In genomic region chr3:137992366-137992765, GRCm38 (mm10) we compare ENCODE assay signal across 14 mouse cellular contexts. TPM values are rescaled to one million over a fixed set of nuclear protein-coding genes. Genes with fewer than 3 reads are reported as not detected.
DNase-seq lines count a peak whose midpoint lies in the region; ATAC-seq and TF ChIP-seq lines count a peak whose summit lies in the region.
"Had no signal": no experiment of that assay in that cellular context is flagged by ENCODE, and none has a peak within 500 bp of the region (broad histone marks: within the 10 kb centered on the region; RNA-seq: fewer than 3 reads in every experiment).

No protein-coding gene starts in this region.

- no peak for ATAC-seq in hindbrain, postnatal 0 days
- ATAC-seq in hindbrain, embryonic 11.5 days (ENCODE audit: low FRiP score): no peak
- no peak for ATAC-seq in G1E (ENCODE audit: extremely low read depth, insufficient number of reproducible peaks, low FRiP score, poor library complexity, severe bottlenecking)
- peak; percentile 77 for ATAC-seq in megakaryocyte, adult 5-6 weeks (ENCODE audit: poor library complexity, severe bottlenecking)
- ATAC-seq in neural tube, embryonic 15.5 days (ENCODE audit: low FRiP score): no peak

- no peak overlapping the region for H3K4me3 ChIP-seq in hindbrain, postnatal 0 days (ENCODE audit: low read length)
- H3K4me3 ChIP-seq in hindbrain, embryonic 11.5 days (ENCODE audit: low read depth, low read length): no peak overlapping the region
- no peak overlapping the region for H3K4me3 ChIP-seq in G1E (ENCODE audit: low read depth, low read length)
- H3K4me3 ChIP-seq in heart, embryonic 10.5 days: no peak overlapping the region
- H3K4me3 ChIP-seq in neural tube, embryonic 15.5 days (replicated peaks): no peak overlapping the region
- H3K4me3 ChIP-seq: forebrain, embryonic 12.5 days; hindbrain, embryonic 12.5 days; limb, embryonic 13.5 days had no signal

- WGBS in hindbrain, postnatal 0 days: 81% methylated on average over 5 of the region's 5 CpGs
- 78% methylated on average over 5 of the region's 5 CpGs for WGBS in hindbrain, embryonic 11.5 days
- 82% methylated on average over 5 of the region's 5 CpGs for WGBS in heart, embryonic 10.5 days
- 80% methylated on average over 5 of the region's 5 CpGs for WGBS in neural tube, embryonic 15.5 days

- H3K4me2 ChIP-seq in hindbrain, postnatal 0 days (ENCODE audit: low read depth, low read length): no peak overlapping the region
- H3K4me2 ChIP-seq in hindbrain, embryonic 11.5 days (replicated peaks; ENCODE audit: low read depth, low read length): no peak overlapping the region
- H3K4me2 ChIP-seq in neural tube, embryonic 15.5 days: no peak overlapping the region
- H3K4me2 ChIP-seq: forebrain, embryonic 12.5 days; hindbrain, embryonic 12.5 days; limb, embryonic 13.5 days had no signal

- DNase-seq in hindbrain, postnatal 0 days (ENCODE audit: low spot score): no peak
- DNase-seq in hindbrain, embryonic 11.5 days (ENCODE audit: low spot score): no peak
- peak; percentile 57 for DNase-seq in 3T3-L1 (ENCODE audit: low read depth, low spot score)
- no peak for DNase-seq in G1E (ENCODE audit: low spot score)
- no peak for DNase-seq in urinary bladder, adult 18-20 months (ENCODE audit: low spot score in 2 of 2)
- no peak for DNase-seq in heart, embryonic 10.5 days (ENCODE audit: low spot score)
- DNase-seq: kidney, postnatal 4 days; right cerebral cortex, postnatal 4 days had no signal

- H3K9ac ChIP-seq in hindbrain, postnatal 0 days (replicated peaks; ENCODE audit: low read length): no peak overlapping the region
- H3K9ac ChIP-seq in hindbrain, embryonic 11.5 days (ENCODE audit: low read depth, low read length): no peak overlapping the region
- no peak overlapping the region for H3K9ac ChIP-seq in neural tube, embryonic 15.5 days (replicated peaks)
- H3K9ac ChIP-seq: forebrain, embryonic 12.5 days; hindbrain, embryonic 12.5 days; limb, embryonic 13.5 days had no signal

- no peaks in the 10 kb centered on the region for H3K4me1 ChIP-seq in hindbrain, postnatal 0 days (ENCODE audit: insufficient read depth, low read length)
- H3K4me1 ChIP-seq in hindbrain, embryonic 11.5 days (replicated peaks; ENCODE audit: control insufficient read depth, insufficient read depth, low read length): no peaks in the 10 kb centered on the region
- H3K4me1 ChIP-seq in G1E (ENCODE audit: insufficient read depth, low read depth, low read length): peaks cover 20% of the 10 kb centered on the region
- H3K4me1 ChIP-seq in heart, embryonic 10.5 days: peaks cover 15% of the 10 kb centered on the region; the same call in 1 of the 2 replicates
- H3K4me1 ChIP-seq in neural tube, embryonic 15.5 days: no peaks in the 10 kb centered on the region
- H3K4me1 ChIP-seq: limb, embryonic 13.5 days had no signal

- peak; percentile 21; the same call in 1 of the 2 replicates for TF ChIP-seq CTCF in hindbrain, postnatal 0 days (IDR thresholded peaks at IDR 0.05; ENCODE audit: low read depth)
- TF ChIP-seq CTCF in G1E (IDR thresholded peaks at IDR 0.05; ENCODE audit: low read depth, low read length): 0 out of 2 replicates have a peak, but pooled peaks have one; percentile 21

- H3K9me3 ChIP-seq in hindbrain, postnatal 0 days (ENCODE audit: low read length): no peaks in the 10 kb centered on the region
- H3K9me3 ChIP-seq in hindbrain, embryonic 11.5 days (ENCODE audit: control insufficient read depth, low read length): no peaks in the 10 kb centered on the region
- peaks cover 3% of the 10 kb centered on the region; the same call in 1 of the 2 replicates for H3K9me3 ChIP-seq in G1E (replicated peaks)
- H3K9me3 ChIP-seq in heart, embryonic 10.5 days: no peaks in the 10 kb centered on the region
- no peaks in the 10 kb centered on the region for H3K9me3 ChIP-seq in neural tube, embryonic 15.5 days (replicated peaks)
- H3K9me3 ChIP-seq: forebrain, embryonic 12.5 days; hindbrain, embryonic 12.5 days; limb, embryonic 13.5 days had no signal

- no peak overlapping the region for H3K27ac ChIP-seq in hindbrain, postnatal 0 days
- H3K27ac ChIP-seq in hindbrain, embryonic 11.5 days (ENCODE audit: low read depth, low read length): no peak overlapping the region
- H3K27ac ChIP-seq in heart, embryonic 10.5 days: no peak overlapping the region
- no peak overlapping the region for H3K27ac ChIP-seq in neural tube, embryonic 15.5 days (replicated peaks)
- H3K27ac ChIP-seq: forebrain, embryonic 12.5 days; hindbrain, embryonic 12.5 days; limb, embryonic 13.5 days; macrophage had no signal

- no peaks in the 10 kb centered on the region for H3K36me3 ChIP-seq in hindbrain, postnatal 0 days (ENCODE audit: insufficient read depth, low read length)
- no peaks in the 10 kb centered on the region for H3K36me3 ChIP-seq in hindbrain, embryonic 11.5 days (ENCODE audit: control insufficient read depth, insufficient read depth, low read length)
- no peaks in the 10 kb centered on the region for H3K36me3 ChIP-seq in G1E (replicated peaks)
- no peaks in the 10 kb centered on the region for H3K36me3 ChIP-seq in heart, embryonic 10.5 days
- no peaks in the 10 kb centered on the region for H3K36me3 ChIP-seq in neural tube, embryonic 15.5 days
- H3K36me3 ChIP-seq: forebrain, embryonic 12.5 days; hindbrain, embryonic 12.5 days; limb, embryonic 13.5 days had no signal

- H3K27me3 ChIP-seq in hindbrain, postnatal 0 days (ENCODE audit: insufficient read depth, low read length): no peaks in the 10 kb centered on the region
- H3K27me3 ChIP-seq in hindbrain, embryonic 11.5 days (ENCODE audit: control insufficient read depth, insufficient read depth, low read length): no peaks in the 10 kb centered on the region
- H3K27me3 ChIP-seq in G1E (ENCODE audit: insufficient read depth, low read length): peaks cover 10% of the 10 kb centered on the region; the same call in 1 of the 2 replicates
- no peaks in the 10 kb centered on the region for H3K27me3 ChIP-seq in heart, embryonic 10.5 days (ENCODE audit: insufficient read depth, poor library complexity, severe bottlenecking)
- no peaks in the 10 kb centered on the region for H3K27me3 ChIP-seq in neural tube, embryonic 15.5 days (replicated peaks)
- H3K27me3 ChIP-seq: forebrain, embryonic 12.5 days; hindbrain, embryonic 12.5 days; limb, embryonic 13.5 days had no signal

RNA-seq across cellular contexts. Expression of gene Dapp1, which starts 11.0 kb away (rescaled TPM):
- total RNA-seq in hindbrain, postnatal 0 days (2014; rRNA removed): 1.3 and 2.6 TPM in 2 replicates
- polyA plus RNA-seq in hindbrain, postnatal 0 days (2015; fragmentation: Nextera tagmentation; extraction: Ambion mirVana): 1.9 and 2.3 TPM in 2 replicates
- 2.6 and 3.7 TPM in 2 replicates for polyA plus RNA-seq in hindbrain, embryonic 11.5 days (2014; fragmentation: Nextera tagmentation; extraction: Ambion mirVana)
- 288 and 301 TPM in 2 replicates for total RNA-seq in G1E (2014; fragmentation: Nextera tagmentation)
- total RNA-seq in G1E (2017): 438 and 441 TPM in 2 replicates
- polyA plus RNA-seq in G1E (2012): 14.3 and 37.2 TPM in 2 replicates
- total RNA-seq in megakaryocyte, adult 5-6 weeks (2015): 74.2 and 74.8 TPM in 2 replicates
- 95.7 and 112 TPM in 2 replicates for total RNA-seq in megakaryocyte, adult 5-6 weeks (2017)
- polyA plus RNA-seq in heart, embryonic 10.5 days (2016; fragmentation: Nextera tagmentation; extraction: Ambion mirVana): 8.7 and 9.3 TPM in 2 replicates
- polyA plus RNA-seq in neural tube, embryonic 15.5 days (2015; fragmentation: Nextera tagmentation; extraction: Ambion mirVana): 1.5 and 7.7 TPM in 2 replicates
